Mouse (Mus musculus): ENCODE measurements around the gene Anapc2. TPM values are rescaled to one million over a fixed set of nuclear protein-coding genes. Genes with fewer than 3 reads are reported as not detected.

Anapc2 gene
- polyA plus RNA-seq, 1 experiment from 2014 or later, result 43.4 TPM

DNA sequence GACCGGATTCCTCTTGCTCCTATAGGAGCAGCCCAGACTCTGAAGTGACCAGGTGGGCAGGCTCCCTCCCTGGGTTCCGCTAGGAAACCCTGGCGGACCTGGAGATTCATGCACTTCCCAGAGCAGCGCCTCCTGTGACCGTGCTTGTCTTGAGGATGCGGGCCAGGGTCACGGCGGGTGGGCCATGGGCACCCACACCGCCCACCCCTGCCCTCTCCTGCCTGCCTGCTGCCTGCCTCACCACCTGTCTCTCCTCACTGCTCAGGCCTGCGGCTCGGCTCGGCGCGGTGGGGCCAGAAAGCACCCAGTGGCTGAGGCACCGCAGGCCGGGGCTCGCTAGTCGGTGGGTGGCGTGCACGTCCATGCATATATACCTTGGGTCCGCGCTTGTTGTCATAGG lies 38.7 kb downstream of the Anapc2 start:
- Histone ChIP-seq H3K27me3 (replicated peaks; ENCODE audit: control insufficient read depth, insufficient read depth, low read length) (peaks cover 26% of the 10 kb centered on the region), H3K4me2 (replicated peaks; ENCODE audit: low read depth) (peak overlapping the region; percentile 64), H3K36me3 (ENCODE audit: control insufficient read depth, insufficient read depth) (no peaks in the 10 kb centered on the region), H3K9me3 (ENCODE audit: control insufficient read depth) (no peaks in the 10 kb centered on the region), H3K4me1 (replicated peaks; ENCODE audit: control insufficient read depth, insufficient read depth, low read length) (no peaks in the 10 kb centered on the region), H3K27ac (ENCODE audit: low read depth, low read length) (no peak overlapping the region), H3K4me3 (ENCODE audit: low read depth, low read length) (peak overlapping the region; percentile 28), H3K9ac (ENCODE audit: low read depth, low read length) (no peak overlapping the region)
- TF ChIP-seq CTCF (IDR thresholded peaks at IDR 0.05; ENCODE audit: low read depth), result no peak
- 1% methylated on average over 22 of the region's 22 CpGs for WGBS
- peak; percentile 34; the same call in 1 of the 2 replicates for ATAC-seq

DNA sequence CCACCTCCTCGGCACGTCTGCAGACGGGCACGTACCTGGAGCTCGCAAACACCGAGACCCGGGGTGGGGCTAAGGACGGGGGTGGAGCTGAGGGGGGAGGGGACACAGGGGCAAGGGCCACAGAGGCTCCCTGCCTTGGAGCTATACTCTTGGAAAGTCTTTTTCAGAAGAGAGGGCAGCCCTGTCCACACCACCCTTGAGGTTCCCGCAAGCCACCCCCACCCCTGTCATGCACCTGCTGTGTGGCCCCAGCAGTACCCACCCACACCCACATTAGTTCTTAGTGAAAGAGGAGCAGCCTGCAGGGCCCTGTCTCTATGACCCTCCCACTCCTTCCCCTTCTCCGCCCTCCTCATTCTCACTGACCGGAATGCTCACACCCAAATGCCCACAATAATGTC lies 39.2 kb downstream of the Anapc2 start:
- TF ChIP-seq CTCF (IDR thresholded peaks at IDR 0.05; ENCODE audit: low read depth), result no peak
- H3K9ac ChIP-seq (ENCODE audit: low read depth, low read length), result no peak overlapping the region
- no peaks in the 10 kb centered on the region for H3K36me3 ChIP-seq (ENCODE audit: control insufficient read depth, insufficient read depth)
- WGBS, result 4% methylated on average over 11 of the region's 11 CpGs
- H3K27me3 ChIP-seq (replicated peaks; ENCODE audit: control insufficient read depth, insufficient read depth, low read length), result peaks cover 25% of the 10 kb centered on the region
- peak overlapping the region; percentile 28 for H3K4me3 ChIP-seq (ENCODE audit: low read depth, low read length)
- no peak overlapping the region for H3K27ac ChIP-seq (ENCODE audit: low read depth, low read length)
- ATAC-seq, result peak; percentile 72
- H3K9me3 ChIP-seq (ENCODE audit: control insufficient read depth), result no peaks in the 10 kb centered on the region
- H3K4me2 ChIP-seq (replicated peaks; ENCODE audit: low read depth), result peak overlapping the region; percentile 64
- H3K4me1 ChIP-seq (replicated peaks; ENCODE audit: control insufficient read depth, insufficient read depth, low read length), result no peaks in the 10 kb centered on the region

DNA sequence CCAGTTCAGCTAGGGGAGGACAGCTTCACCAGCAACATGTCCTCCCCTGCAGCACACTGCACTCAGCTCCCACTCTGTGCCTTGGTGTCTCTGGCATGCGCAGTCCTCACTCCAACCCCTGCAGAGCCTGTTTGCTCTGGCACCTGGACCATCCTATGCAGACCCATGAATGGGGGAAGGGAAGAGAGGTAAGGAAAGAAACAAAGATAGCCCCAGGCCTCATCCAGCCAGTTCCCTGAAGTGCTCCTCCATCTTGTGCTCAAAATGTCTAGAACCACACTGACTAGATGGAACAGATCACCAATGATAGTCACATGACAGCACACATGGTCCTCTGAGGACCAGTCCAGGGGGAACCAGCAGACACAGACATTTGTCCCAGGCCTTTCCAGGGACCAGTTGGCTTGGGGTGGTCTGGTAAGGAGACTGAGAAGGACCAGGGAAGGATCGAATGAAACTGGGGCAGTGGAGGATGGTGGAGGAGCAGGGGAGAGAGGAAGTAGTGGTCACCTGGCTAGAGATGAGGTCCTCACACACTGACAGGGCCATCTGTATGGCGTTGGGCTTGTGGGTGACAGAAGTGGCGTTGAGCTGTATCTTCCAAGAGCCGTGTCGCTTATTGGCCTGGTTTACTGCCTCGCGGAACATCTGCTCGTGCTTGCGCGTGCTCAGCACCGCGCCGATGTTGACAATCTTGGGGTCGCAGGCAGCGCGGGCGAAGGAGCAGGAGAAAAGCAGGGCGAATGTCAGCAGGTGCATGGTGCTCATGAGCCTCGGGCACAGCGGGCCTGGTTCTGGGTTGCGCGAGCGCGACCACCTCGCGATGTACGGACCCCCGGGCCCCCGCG lies 46.1 kb downstream of the Anapc2 start:
- H3K27me3 ChIP-seq (replicated peaks; ENCODE audit: control insufficient read depth, insufficient read depth, low read length), result peaks cover 36% of the 10 kb centered on the region
- no peaks in the 10 kb centered on the region for H3K9me3 ChIP-seq (ENCODE audit: control insufficient read depth)
- H3K4me1 ChIP-seq (replicated peaks; ENCODE audit: control insufficient read depth, insufficient read depth, low read length), result peaks cover 2% of the 10 kb centered on the region; the same call in 1 of the 2 replicates
- H3K4me3 ChIP-seq (ENCODE audit: low read depth, low read length), result peak overlapping the region; percentile 30
- TF ChIP-seq CTCF (IDR thresholded peaks at IDR 0.05; ENCODE audit: low read depth), result no peak
- ATAC-seq, result no peak
- no peak overlapping the region for H3K27ac ChIP-seq (ENCODE audit: low read depth, low read length)
- peak overlapping the region; percentile 61 for H3K4me2 ChIP-seq (replicated peaks; ENCODE audit: low read depth)
- 4% methylated on average over 31 of the region's 31 CpGs for whole genome bisulfite sequencing
- H3K9ac ChIP-seq (ENCODE audit: low read depth, low read length), result no peak overlapping the region
- no peaks in the 10 kb centered on the region for H3K36me3 ChIP-seq (ENCODE audit: control insufficient read depth, insufficient read depth)

DNA sequence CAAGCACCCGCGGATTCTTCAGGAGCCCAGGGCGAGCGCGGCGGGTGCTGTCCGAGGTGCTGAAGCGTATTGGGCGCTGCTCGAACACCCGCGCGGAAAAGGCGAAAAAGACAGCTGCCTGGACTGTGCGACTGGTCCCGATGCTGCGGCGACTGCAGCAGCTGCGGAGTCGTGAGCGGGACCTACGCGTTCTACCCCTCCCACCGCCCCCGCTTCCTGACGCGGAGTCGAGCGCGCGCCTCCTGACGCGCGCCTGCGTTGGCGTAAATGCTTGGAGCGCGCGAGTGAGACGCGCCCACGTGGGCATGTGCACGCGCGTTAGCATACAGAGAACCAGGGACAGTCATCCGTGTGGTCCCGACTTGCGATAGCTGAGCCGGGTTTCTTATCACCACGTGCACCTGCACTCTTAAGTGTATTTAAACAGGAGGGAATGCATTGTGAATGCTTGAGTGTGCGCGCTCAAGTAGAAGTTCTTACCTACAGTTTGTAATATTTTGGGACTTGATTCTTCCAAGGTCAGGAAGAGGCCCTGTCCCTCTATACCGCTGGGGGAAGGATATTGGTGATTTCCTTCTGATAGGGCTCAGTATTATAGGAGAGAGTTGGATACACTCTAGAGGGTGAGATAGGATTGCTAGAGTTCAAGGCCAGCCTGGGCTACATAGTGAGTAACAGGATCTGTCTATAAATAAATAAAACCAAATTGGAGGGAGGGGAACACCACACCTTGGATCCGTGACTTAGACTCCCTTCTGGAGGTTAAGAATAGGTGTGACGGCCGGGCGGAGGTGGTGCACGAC lies 46.9 kb downstream of the Anapc2 start, which contains the start of gene Grin1:
Gene Grin1 (minus strand): TSS at position 217 of the 803 bp plus-strand sequence.
- 8% methylated on average over 58 of the region's 58 CpGs for WGBS
- H3K36me3 ChIP-seq (ENCODE audit: control insufficient read depth, insufficient read depth), result no peaks in the 10 kb centered on the region
- no peak within 1 kb of the TSS for H3K9ac ChIP-seq (ENCODE audit: low read depth, low read length)
- H3K9me3 ChIP-seq (ENCODE audit: control insufficient read depth), result no peaks in the 10 kb centered on the region
- H3K4me3 ChIP-seq (ENCODE audit: low read depth, low read length), result peak within 1 kb of the TSS; percentile 30
- peak; percentile 55 for ATAC-seq
- H3K27ac ChIP-seq (ENCODE audit: low read depth, low read length), result no peak within 1 kb of the TSS
- peaks cover 2% of the 10 kb centered on the region; the same call in 1 of the 2 replicates for H3K4me1 ChIP-seq (replicated peaks; ENCODE audit: control insufficient read depth, insufficient read depth, low read length)
- peak within 1 kb of the TSS; percentile 61 for H3K4me2 ChIP-seq (replicated peaks; ENCODE audit: low read depth)
- H3K27me3 ChIP-seq (replicated peaks; ENCODE audit: control insufficient read depth, insufficient read depth, low read length), result peaks cover 34% of the 10 kb centered on the region
- no peak for TF ChIP-seq CTCF (IDR thresholded peaks at IDR 0.05; ENCODE audit: low read depth)

DNA sequence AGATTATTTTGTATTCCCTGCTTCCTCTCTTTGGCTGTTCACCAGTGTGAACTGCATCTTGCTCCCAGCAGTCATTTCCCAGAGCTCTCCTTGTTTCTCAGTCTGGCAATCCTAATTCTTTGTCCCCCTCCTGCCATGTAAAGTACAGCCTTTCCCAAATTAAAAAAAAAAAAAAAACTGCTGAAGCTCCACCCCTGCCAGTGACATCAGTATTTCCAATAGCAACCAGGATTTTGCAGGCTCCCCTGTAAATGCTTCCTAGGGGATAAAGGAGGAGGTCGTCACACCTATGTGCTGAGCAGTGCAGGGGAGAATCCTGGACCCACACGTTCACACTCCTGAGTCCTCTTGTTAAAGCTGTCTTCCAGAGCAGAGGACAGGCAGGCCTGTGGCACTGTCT lies 47.8 kb downstream of the Anapc2 start:
- no peak overlapping the region for H3K4me3 ChIP-seq (ENCODE audit: low read depth, low read length)
- TF ChIP-seq CTCF (IDR thresholded peaks at IDR 0.05; ENCODE audit: low read depth), result no peak
- no peaks in the 10 kb centered on the region for H3K36me3 ChIP-seq (ENCODE audit: control insufficient read depth, insufficient read depth)
- peaks cover 2% of the 10 kb centered on the region; the same call in 1 of the 2 replicates for H3K4me1 ChIP-seq (replicated peaks; ENCODE audit: control insufficient read depth, insufficient read depth, low read length)
- H3K9ac ChIP-seq (ENCODE audit: low read depth, low read length), result no peak overlapping the region
- no peak overlapping the region for H3K27ac ChIP-seq (ENCODE audit: low read depth, low read length)
- H3K4me2 ChIP-seq (replicated peaks; ENCODE audit: low read depth), result no peak overlapping the region
- WGBS, result 44% methylated on average over 2 of the region's 2 CpGs
- ATAC-seq, result no peak
- peaks cover 34% of the 10 kb centered on the region for H3K27me3 ChIP-seq (replicated peaks; ENCODE audit: control insufficient read depth, insufficient read depth, low read length)
- no peaks in the 10 kb centered on the region for H3K9me3 ChIP-seq (ENCODE audit: control insufficient read depth)

DNA sequence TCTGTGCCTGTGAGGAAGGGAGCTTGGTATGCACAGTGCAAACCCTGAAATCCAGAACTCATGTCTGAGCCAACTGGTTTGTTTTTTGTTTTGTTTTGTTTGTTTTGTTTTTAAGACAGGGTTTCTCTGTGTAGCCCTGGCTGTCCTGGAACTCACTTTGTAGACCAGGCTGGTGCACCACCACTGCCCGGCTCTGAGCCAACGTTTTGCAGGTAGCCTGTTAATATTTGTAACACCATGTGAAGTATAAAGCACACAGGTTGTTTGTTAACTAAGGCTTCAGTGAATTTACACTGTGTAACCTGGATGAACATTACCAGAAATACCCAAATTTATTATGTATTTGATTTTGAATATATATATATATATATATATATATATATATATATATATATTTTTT lies 53.8 kb downstream of the Anapc2 start:
- H3K36me3 ChIP-seq (ENCODE audit: control insufficient read depth, insufficient read depth), result no peaks in the 10 kb centered on the region

More for the DNA sequence above, 53.8 kb downstream of the Anapc2 start:
- Histone ChIP-seq H3K4me1 (replicated peaks; ENCODE audit: control insufficient read depth, insufficient read depth, low read length) (no peaks in the 10 kb centered on the region), H3K9me3 (ENCODE audit: control insufficient read depth) (no peaks in the 10 kb centered on the region), H3K4me3 (ENCODE audit: low read depth, low read length) (no peak overlapping the region), H3K27ac (ENCODE audit: low read depth, low read length) (no peak overlapping the region), H3K4me2 (replicated peaks; ENCODE audit: low read depth) (no peak overlapping the region), H3K9ac (ENCODE audit: low read depth, low read length) (no peak overlapping the region), H3K27me3 (replicated peaks; ENCODE audit: control insufficient read depth, insufficient read depth, low read length) (0 out of 2 replicates have a peak, but pooled peaks cover 5% of the 10 kb centered on the region)
- ATAC-seq, result no peak
- WGBS, result 73% methylated on average over 2 of the region's 2 CpGs
- no peak for TF ChIP-seq CTCF (IDR thresholded peaks at IDR 0.05; ENCODE audit: low read depth)

Data from intestine, postnatal 0 days (tissue).